Mouse (Mus musculus) lung, postnatal 14 days (tissue): ENCODE data around the gene Cyld.

ENCODE experiments used
- DNase-seq: peaks from one replicate; pipeline ENCODE4 v3.0.0; 2021

Gene Cyld

GRCm38 (mm10) chr8:88793746-88794614 lies 97.2 kb downstream of the Cyld start:
- no peak for DNase-seq

- no peak for DNase-seq
Measured at GRCm38 (mm10) chr8:88794615-88794907, 97.7 kb downstream of the Cyld start.

- DNase-seq: no peak
Measured at GRCm38 (mm10) chr8:88795896-88796295, 99.1 kb downstream of the Cyld start.

GRCm38 (mm10) chr8:88796651-88797050 lies 99.8 kb downstream of the Cyld start:
- DNase-seq: no peak
